Mouse (Mus musculus): Measurements from ENCODE around the gene Mrpl24. TPM values are rescaled to one million over a fixed set of nuclear protein-coding genes. Genes with fewer than 3 reads are reported as not detected.
A peak's percentile ranks its signal among the peaks of the same experiment; 100 is the strongest.

Gene Mrpl24
- total and polyA plus RNA-seq, 2 experiments, result 35.3 to 96.6 TPM

DNA sequence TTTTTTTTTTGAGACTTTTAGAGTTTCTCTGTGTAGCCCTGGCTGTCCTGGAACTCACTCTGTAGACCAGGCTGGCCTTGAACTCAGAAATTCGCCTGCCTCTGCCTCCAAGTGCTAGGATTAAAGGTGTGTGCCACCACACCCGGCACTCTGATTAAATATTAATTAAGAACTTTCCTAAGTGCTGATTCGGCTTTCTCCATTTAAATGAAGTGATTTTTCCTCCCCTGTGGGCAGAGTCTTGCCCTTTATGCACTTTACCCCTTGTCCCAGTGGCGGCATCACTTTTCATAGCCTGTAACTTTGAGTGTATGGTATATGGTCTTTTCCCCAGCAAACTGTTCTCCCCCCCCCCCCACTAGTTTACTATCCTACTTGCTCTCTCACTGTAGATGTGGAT lies 15.9 kb downstream of the Mrpl24 start:
- TF ChIP-seq POLR2A (IDR thresholded peaks at IDR 0.05; ENCODE audit: extremely low read depth, insufficient read depth, low read length), result no peak
- no peak for TF ChIP-seq CTCF (IDR thresholded peaks at IDR 0.05; ENCODE audit: low read depth, low read length)
- DNase-seq (ENCODE audit: extremely low read depth, low read depth, low spot score), result peak; percentile 42
- Histone ChIP-seq H3K9ac (ENCODE audit: low read depth, low read length) (no peak overlapping the region), H3K4me3 (ENCODE audit: insufficient read depth, low read depth, low read length) (no peak overlapping the region), H3K36me3 (ENCODE audit: control insufficient read depth, insufficient read depth, low read length) (peaks cover 33% of the 10 kb centered on the region), H3K27me3 (ENCODE audit: control insufficient read depth, insufficient read depth, low read length) (no peaks in the 10 kb centered on the region), H3K4me1 (ENCODE audit: control insufficient read depth, insufficient read depth, low read length) (peaks cover 25% of the 10 kb centered on the region), H3K27ac (replicated peaks; ENCODE audit: insufficient read depth, low read depth, low read length) (peak overlapping the region; percentile 11), H3K79me2 (ENCODE audit: control insufficient read depth, insufficient read depth, low read length) (peaks cover 26% of the 10 kb centered on the region)
- WGBS, result 24% methylated on average over 4 of the region's 4 CpGs

DNA sequence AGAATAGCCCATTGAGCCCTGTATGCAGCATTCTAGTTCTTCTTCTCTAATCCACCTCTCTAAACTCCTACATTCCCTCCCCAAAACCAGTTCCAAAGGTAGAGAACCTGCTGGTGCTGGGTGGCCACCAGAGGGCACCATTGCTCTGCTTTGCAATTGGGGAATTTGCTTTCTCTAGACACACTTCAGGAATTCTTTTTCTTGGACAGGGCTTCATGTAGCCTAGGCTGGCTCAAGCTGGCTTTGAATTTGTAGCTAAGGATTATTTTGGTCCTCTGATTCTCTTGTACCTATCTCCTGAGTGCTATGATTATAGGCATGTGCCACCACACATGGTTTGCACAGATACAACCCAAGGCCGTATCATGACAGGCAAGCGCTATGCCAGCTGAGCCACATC lies 16.5 kb downstream of the Mrpl24 start:
- WGBS, result 94% methylated on average over 2 of the region's 2 CpGs
- no peaks in the 10 kb centered on the region for H3K27me3 ChIP-seq (ENCODE audit: control insufficient read depth, insufficient read depth, low read length)
- peaks cover 21% of the 10 kb centered on the region for H3K79me2 ChIP-seq (ENCODE audit: control insufficient read depth, insufficient read depth, low read length)
- TF ChIP-seq POLR2A (IDR thresholded peaks at IDR 0.05; ENCODE audit: extremely low read depth, insufficient read depth, low read length) (no peak), CTCF (IDR thresholded peaks at IDR 0.05; ENCODE audit: low read depth, low read length) (peak; percentile 84)
- peaks cover 36% of the 10 kb centered on the region for H3K36me3 ChIP-seq (ENCODE audit: control insufficient read depth, insufficient read depth, low read length)
- DNase-seq (ENCODE audit: extremely low read depth, low read depth, low spot score), result peak; percentile 64
- no peak overlapping the region for H3K4me3 ChIP-seq (ENCODE audit: insufficient read depth, low read depth, low read length)
- peaks cover 25% of the 10 kb centered on the region for H3K4me1 ChIP-seq (ENCODE audit: control insufficient read depth, insufficient read depth, low read length)
- no peak overlapping the region; the same call in 1 of the 2 replicates for H3K27ac ChIP-seq (replicated peaks; ENCODE audit: insufficient read depth, low read depth, low read length)
- no peak overlapping the region for H3K9ac ChIP-seq (ENCODE audit: low read depth, low read length)

DNA sequence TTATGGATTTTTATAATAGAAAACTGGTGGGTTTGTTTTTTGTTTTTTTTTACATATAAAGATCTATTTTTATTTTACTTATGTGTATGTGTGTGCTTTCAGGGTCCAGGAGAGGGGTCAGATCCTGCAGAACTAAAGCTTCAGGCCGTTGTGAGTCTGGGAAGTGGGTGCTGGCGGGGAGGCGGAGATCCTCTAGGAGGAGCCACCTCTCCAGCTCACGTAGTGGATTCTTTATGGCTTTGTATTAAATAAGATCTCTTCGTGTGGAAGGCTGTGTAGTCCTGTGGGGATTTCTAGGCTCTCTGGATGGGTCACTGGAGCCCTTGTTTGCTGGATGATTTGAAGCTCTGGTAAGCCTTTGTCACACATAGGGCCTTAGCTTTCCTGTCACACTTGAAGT lies 21.3 kb downstream of the Mrpl24 start:
- H3K9ac ChIP-seq (ENCODE audit: low read depth, low read length), result no peak overlapping the region
- WGBS, result 80% methylated on average over 5 of the region's 5 CpGs
- peaks cover 7% of the 10 kb centered on the region for H3K79me2 ChIP-seq (ENCODE audit: control insufficient read depth, insufficient read depth, low read length)
- H3K27ac ChIP-seq (replicated peaks; ENCODE audit: insufficient read depth, low read depth, low read length), result no peak overlapping the region
- H3K27me3 ChIP-seq (ENCODE audit: control insufficient read depth, insufficient read depth, low read length), result no peaks in the 10 kb centered on the region
- no peak for DNase-seq (ENCODE audit: extremely low read depth, low read depth, low spot score)
- TF ChIP-seq POLR2A (IDR thresholded peaks at IDR 0.05; ENCODE audit: extremely low read depth, insufficient read depth, low read length) (no peak), CTCF (IDR thresholded peaks at IDR 0.05; ENCODE audit: low read depth, low read length) (no peak)
- peaks cover 2% of the 10 kb centered on the region; the same call in 1 of the 2 replicates for H3K4me1 ChIP-seq (ENCODE audit: control insufficient read depth, insufficient read depth, low read length)
- no peak overlapping the region for H3K4me3 ChIP-seq (ENCODE audit: insufficient read depth, low read depth, low read length)
- H3K36me3 ChIP-seq (ENCODE audit: control insufficient read depth, insufficient read depth, low read length), result peaks cover 46% of the 10 kb centered on the region

DNA sequence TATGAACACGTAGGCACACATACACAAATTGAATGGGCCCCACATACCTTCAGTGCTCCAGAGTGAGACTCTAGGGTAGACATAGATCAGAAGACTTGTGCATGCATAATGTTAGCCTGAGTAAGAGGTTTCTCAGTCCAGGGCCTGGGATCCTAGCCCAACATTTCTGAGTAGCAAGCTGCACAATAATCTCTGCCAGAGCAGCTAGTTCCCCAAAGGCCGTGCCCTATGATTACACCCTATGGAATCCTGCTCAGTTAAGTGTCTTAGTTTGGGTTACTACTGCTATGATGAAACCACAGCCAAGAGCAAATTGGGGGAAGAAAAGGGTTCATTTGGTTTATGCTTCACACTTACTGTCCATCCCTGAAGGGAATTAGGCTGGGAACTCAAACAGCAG lies 23.2 kb downstream of the Mrpl24 start:
- TF ChIP-seq POLR2A (IDR thresholded peaks at IDR 0.05; ENCODE audit: extremely low read depth, insufficient read depth, low read length) (no peak), CTCF (IDR thresholded peaks at IDR 0.05; ENCODE audit: low read depth, low read length) (no peak)
- H3K4me3 ChIP-seq (ENCODE audit: insufficient read depth, low read depth, low read length), result no peak overlapping the region
- WGBS, result 88% methylated on average over 2 of the region's 2 CpGs
- H3K79me2 ChIP-seq (ENCODE audit: control insufficient read depth, insufficient read depth, low read length), result no peaks in the 10 kb centered on the region
- peaks cover 4% of the 10 kb centered on the region; the same call in 1 of the 2 replicates for H3K4me1 ChIP-seq (ENCODE audit: control insufficient read depth, insufficient read depth, low read length)
- no peaks in the 10 kb centered on the region for H3K27me3 ChIP-seq (ENCODE audit: control insufficient read depth, insufficient read depth, low read length)
- H3K27ac ChIP-seq (replicated peaks; ENCODE audit: insufficient read depth, low read depth, low read length), result no peak overlapping the region
- no peak for DNase-seq (ENCODE audit: extremely low read depth, low read depth, low spot score)
- no peak overlapping the region for H3K9ac ChIP-seq (ENCODE audit: low read depth, low read length)
- H3K36me3 ChIP-seq (ENCODE audit: control insufficient read depth, insufficient read depth, low read length), result peaks cover 42% of the 10 kb centered on the region

DNA sequence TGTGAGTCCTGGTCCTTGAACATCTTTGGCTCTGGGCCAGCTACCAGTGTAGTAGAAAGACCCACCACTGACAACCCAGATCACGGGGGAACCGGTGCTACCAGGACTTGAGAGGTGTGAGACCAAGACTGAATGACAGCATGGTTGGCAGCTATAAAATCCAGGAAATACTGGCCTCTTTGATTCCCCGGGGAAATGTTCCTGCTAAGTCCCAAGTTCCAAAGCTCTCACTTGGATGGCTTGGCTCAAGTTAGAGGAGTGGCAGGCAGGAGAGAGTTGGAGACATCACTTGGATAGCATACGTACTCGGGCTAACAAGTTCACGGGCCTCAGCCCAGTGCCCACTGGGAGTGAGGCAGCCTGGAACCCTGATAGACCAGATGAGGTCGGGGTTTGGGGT lies 24.3 kb downstream of the Mrpl24 start:
- Histone ChIP-seq H3K27me3 (ENCODE audit: control insufficient read depth, insufficient read depth, low read length) (peaks cover 7% of the 10 kb centered on the region; the same call in 1 of the 2 replicates), H3K27ac (replicated peaks; ENCODE audit: insufficient read depth, low read depth, low read length) (no peak overlapping the region), H3K36me3 (ENCODE audit: control insufficient read depth, insufficient read depth, low read length) (peaks cover 32% of the 10 kb centered on the region), H3K4me1 (ENCODE audit: control insufficient read depth, insufficient read depth, low read length) (peaks cover 6% of the 10 kb centered on the region), H3K4me3 (ENCODE audit: insufficient read depth, low read depth, low read length) (no peak overlapping the region), H3K9ac (ENCODE audit: low read depth, low read length) (no peak overlapping the region), H3K79me2 (ENCODE audit: control insufficient read depth, insufficient read depth, low read length) (no peaks in the 10 kb centered on the region)
- TF ChIP-seq POLR2A (IDR thresholded peaks at IDR 0.05; ENCODE audit: extremely low read depth, insufficient read depth, low read length), result no peak
- no peak for TF ChIP-seq CTCF (IDR thresholded peaks at IDR 0.05; ENCODE audit: low read depth, low read length)
- 81% methylated on average over 7 of the region's 7 CpGs for WGBS
- no peak for DNase-seq (ENCODE audit: extremely low read depth, low read depth, low spot score)

DNA sequence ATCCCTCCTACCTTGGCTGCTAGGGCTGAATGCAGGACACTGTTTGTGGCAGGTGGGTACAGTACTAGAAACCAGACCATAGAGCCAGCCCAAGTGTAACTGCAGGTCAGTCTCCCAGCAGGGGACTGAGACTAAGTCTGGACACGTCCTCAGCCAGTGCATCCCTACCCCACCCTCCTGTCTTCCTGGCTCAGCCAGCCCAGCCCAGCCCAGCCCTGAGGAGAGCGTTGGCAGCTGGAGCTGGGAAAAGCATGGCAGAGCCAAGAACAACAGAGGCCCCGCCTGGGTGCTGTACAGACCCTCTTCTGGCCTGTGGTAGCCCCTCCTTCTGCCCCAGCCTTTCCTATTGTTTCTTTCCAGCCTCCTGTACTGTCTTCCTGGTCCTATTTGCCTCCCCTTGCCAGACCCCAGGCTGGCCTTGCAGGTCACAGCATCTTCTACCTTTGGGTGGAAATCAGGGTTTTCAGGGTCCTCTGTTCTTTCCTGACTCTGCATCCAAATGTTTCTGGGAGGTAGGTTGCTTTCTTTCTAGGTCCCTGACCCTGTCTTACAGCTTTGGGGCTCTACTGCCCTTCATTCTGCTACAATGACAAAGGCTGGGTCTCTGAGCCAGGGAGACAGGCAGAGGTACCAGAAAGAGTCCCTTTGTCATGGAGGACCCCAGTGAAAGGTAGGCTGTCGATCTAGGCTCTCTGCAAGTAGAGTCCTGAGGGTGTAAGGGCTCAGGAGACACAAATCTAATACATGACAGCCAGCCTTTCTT lies 25.7 kb downstream of the Mrpl24 start:
- Histone ChIP-seq H3K36me3 (ENCODE audit: control insufficient read depth, insufficient read depth, low read length) (peaks cover 18% of the 10 kb centered on the region), H3K4me3 (ENCODE audit: insufficient read depth, low read depth, low read length) (no peak overlapping the region), H3K27me3 (ENCODE audit: control insufficient read depth, insufficient read depth, low read length) (peaks cover 17% of the 10 kb centered on the region; the same call in 1 of the 2 replicates), H3K9ac (ENCODE audit: low read depth, low read length) (no peak overlapping the region), H3K4me1 (ENCODE audit: control insufficient read depth, insufficient read depth, low read length) (peaks cover 6% of the 10 kb centered on the region), H3K27ac (replicated peaks; ENCODE audit: insufficient read depth, low read depth, low read length) (no peak overlapping the region), H3K79me2 (ENCODE audit: control insufficient read depth, insufficient read depth, low read length) (no peaks in the 10 kb centered on the region)
- TF ChIP-seq CTCF (IDR thresholded peaks at IDR 0.05; ENCODE audit: low read depth, low read length), result no peak
- no peak for TF ChIP-seq POLR2A (IDR thresholded peaks at IDR 0.05; ENCODE audit: extremely low read depth, insufficient read depth, low read length)
- no peak for DNase-seq (ENCODE audit: extremely low read depth, low read depth, low spot score)
- 33% methylated on average over 4 of the region's 4 CpGs for WGBS
